Mouse (Mus musculus): Measurements from ENCODE around the gene Mapre3. TPM values are rescaled to one million over a fixed set of nuclear protein-coding genes. Genes with fewer than 3 reads are reported as not detected.
A peak's percentile ranks its signal among the peaks of the same experiment; 100 is the strongest.

Gene Mapre3
- 1.3 and 2.4 TPM in 2 replicates for polyA plus RNA-seq (2011; ENCODE audit: insufficient read depth, insufficient read length, low replicate concordance, missing spikeins)

DNA sequence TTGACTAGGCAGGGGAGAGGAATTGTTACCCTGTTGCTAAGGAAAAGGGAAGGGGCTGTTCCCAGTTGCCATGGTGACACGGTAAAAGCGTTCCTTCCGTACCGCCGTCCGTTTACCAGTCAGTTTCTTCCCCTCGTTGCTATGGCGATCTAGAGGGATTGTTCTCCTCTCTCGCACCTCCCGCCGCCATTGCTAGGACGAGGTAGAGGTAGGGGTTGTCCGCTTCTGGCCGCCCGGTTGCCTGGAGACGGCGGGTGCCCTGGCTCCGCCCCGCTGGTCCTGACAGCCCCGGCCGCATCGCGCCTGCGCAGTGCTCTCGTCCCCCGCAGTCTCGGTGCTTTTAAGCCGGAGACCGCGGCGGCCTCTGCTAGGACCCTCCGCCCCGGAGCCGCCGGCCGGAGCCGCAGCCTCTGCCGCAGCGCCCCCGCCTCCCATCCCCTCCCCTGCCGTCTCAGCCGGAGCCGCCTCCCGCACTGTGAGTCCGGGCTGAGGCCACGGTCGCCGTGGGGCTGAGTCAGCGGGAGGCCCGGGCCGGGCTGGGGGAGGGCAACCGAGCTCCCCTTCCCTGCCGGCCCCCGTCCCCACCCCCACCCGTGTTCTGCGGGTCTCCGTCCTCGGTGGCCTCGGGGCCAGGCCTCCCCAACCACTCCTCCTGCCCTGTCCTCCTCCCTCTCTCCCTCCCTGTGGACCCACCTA, at the start of gene Mapre3:
TSS of gene Mapre3 (plus strand) at position 218 of the 696 bp plus-strand sequence.
- TF ChIP-seq POLR2A (IDR thresholded peaks at IDR 0.05; ENCODE audit: borderline replicate concordance, control insufficient read depth, low read depth, low read length) (no peak), CTCF (IDR thresholded peaks at IDR 0.05; ENCODE audit: control insufficient read depth, insufficient read depth, low read length) (no peak)
- under 1% methylated on average over 58 of the region's 59 CpGs for WGBS
- Histone ChIP-seq H3K27ac (ENCODE audit: control insufficient read depth, insufficient read depth, low read depth, low read length, poor library complexity) (no peak within 1 kb of the TSS), H3K4me1 (ENCODE audit: control insufficient read depth, insufficient read depth, low read length) (no peaks in the 10 kb centered on the region; the same call in 1 of the 2 replicates), H3K4me3 (replicated peaks; ENCODE audit: control insufficient read depth, low read depth, low read length) (peak within 1 kb of the TSS; percentile 91)

DNA sequence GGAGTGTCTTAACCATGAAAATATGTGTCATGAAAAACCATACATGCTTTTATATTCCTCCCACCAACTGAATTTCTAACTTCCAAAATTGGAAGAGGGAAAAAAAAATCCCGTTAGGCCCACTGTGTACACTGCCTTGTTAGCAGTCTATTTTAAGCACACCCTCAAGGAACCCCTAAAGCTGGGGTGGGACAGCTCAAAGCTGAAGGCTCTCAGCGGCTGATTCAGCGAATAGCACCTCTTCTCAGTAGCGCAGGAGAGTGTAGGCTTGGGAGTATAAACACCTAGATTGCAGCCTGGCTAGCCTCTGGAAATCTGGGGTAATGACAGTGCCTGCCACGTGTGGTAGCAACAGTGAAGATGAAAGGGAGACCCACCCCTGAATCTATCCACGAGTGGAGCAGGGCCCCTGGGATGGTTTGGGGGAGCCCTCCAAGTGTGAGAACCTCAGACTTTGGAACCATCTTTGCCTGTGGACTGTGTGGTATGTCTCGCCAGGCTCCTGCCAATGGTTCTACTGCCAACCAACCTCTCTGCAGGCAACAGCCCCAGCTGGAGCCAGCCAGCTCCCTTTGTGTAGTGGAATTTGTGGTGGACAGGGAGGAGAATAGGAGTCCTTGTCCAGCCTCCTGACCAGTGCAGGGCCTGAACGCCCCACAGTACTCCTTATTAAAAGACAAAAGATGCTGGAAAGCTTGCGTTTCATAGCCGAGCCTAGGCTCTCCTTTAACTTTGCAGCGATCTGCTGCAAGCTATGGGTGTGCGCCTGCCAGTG, 48.7 kb upstream of the Mapre3 start:
- Histone ChIP-seq H3K4me3 (replicated peaks; ENCODE audit: control insufficient read depth, low read depth, low read length) (no peak overlapping the region), H3K27ac (ENCODE audit: control insufficient read depth, insufficient read depth, low read depth, low read length, poor library complexity) (no peak overlapping the region), H3K4me1 (ENCODE audit: control insufficient read depth, insufficient read depth, low read length) (no peaks in the 10 kb centered on the region)
- WGBS, result 79% methylated on average over 12 of the region's 12 CpGs
- no peak for TF ChIP-seq CTCF (IDR thresholded peaks at IDR 0.05; ENCODE audit: control insufficient read depth, insufficient read depth, low read length)

DNA sequence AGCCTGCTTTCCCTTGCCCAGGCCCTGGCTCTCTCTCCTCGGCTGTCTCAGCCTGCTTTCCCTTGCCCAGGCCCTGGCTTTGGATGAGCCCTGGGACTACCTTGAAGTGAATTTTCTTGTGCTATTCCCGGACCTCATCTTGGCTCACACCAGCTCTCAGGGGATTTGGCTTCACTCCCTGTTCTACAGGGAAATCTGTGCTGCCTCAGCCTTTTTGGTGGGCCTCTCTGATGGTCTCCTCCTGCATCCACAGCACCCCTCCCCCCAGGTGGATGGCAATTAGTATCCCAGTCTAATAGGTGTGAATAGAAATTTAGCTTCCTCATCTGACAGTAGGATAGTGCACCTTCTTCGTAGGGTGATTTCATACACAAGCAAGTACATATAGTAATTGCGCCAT, 46.4 kb upstream of the Mapre3 start:
- Histone ChIP-seq H3K4me3 (replicated peaks; ENCODE audit: control insufficient read depth, low read depth, low read length) (no peak overlapping the region), H3K27ac (ENCODE audit: control insufficient read depth, insufficient read depth, low read depth, low read length, poor library complexity) (no peak overlapping the region), H3K4me1 (ENCODE audit: control insufficient read depth, insufficient read depth, low read length) (no peaks in the 10 kb centered on the region)
- WGBS, result 77% methylated on average over 4 of the region's 4 CpGs
- no peak for TF ChIP-seq POLR2A (IDR thresholded peaks at IDR 0.05; ENCODE audit: borderline replicate concordance, control insufficient read depth, low read depth, low read length)
- no peak for TF ChIP-seq CTCF (IDR thresholded peaks at IDR 0.05; ENCODE audit: control insufficient read depth, insufficient read depth, low read length)

DNA sequence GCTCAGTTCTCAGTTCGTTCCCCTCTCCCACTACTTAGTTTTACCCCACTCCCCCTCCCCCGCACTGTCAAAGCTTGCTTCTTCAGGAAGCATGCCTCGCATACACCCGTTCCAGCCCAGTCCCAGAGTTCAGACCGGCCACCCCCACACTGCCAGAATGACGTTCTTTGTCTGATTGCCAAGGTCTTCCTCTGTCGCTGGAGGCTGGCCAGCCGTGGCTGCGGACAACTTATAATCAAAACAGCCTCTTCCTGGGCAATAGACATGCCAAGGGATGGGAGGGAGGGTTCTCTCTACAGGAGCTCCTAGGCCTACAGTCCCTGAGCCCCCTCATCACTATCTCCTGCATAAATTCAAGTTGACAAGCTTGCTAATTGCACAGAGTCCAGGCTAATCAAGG, 45.8 kb upstream of the Mapre3 start:
- H3K4me3 ChIP-seq (replicated peaks; ENCODE audit: control insufficient read depth, low read depth, low read length), result no peak overlapping the region
- H3K4me1 ChIP-seq (ENCODE audit: control insufficient read depth, insufficient read depth, low read length), result no peaks in the 10 kb centered on the region
- no peak for TF ChIP-seq POLR2A (IDR thresholded peaks at IDR 0.05; ENCODE audit: borderline replicate concordance, control insufficient read depth, low read depth, low read length)
- no peak for TF ChIP-seq CTCF (IDR thresholded peaks at IDR 0.05; ENCODE audit: control insufficient read depth, insufficient read depth, low read length)
- WGBS, result 37% methylated on average over 9 of the region's 9 CpGs
- no peak overlapping the region for H3K27ac ChIP-seq (ENCODE audit: control insufficient read depth, insufficient read depth, low read depth, low read length, poor library complexity)

DNA sequence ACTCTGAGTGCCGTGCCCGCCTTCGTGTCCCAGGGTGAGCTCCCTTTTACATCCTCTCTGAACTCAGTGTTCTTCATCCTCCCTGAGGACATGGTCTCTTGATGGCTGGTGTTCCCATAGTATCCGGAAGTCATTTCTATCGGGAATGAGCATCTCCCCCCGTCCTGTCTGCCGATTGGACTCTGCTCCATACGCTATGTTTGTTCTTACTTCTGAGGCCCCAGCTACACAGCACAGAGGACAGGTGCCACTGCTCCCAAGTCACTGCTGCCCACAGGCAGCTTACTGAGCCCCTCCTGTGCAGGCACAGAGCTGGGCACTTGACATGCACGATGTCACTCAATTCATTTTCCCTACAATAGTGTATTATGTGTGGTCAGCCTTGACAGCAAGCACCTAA, 45.4 kb upstream of the Mapre3 start:
- TF ChIP-seq POLR2A (IDR thresholded peaks at IDR 0.05; ENCODE audit: borderline replicate concordance, control insufficient read depth, low read depth, low read length), result no peak
- TF ChIP-seq CTCF (IDR thresholded peaks at IDR 0.05; ENCODE audit: control insufficient read depth, insufficient read depth, low read length), result no peak
- H3K4me3 ChIP-seq (replicated peaks; ENCODE audit: control insufficient read depth, low read depth, low read length), result no peak overlapping the region
- H3K27ac ChIP-seq (ENCODE audit: control insufficient read depth, insufficient read depth, low read depth, low read length, poor library complexity), result no peak overlapping the region
- WGBS, result 88% methylated on average over 9 of the region's 9 CpGs
- H3K4me1 ChIP-seq (ENCODE audit: control insufficient read depth, insufficient read depth, low read length), result no peaks in the 10 kb centered on the region

DNA sequence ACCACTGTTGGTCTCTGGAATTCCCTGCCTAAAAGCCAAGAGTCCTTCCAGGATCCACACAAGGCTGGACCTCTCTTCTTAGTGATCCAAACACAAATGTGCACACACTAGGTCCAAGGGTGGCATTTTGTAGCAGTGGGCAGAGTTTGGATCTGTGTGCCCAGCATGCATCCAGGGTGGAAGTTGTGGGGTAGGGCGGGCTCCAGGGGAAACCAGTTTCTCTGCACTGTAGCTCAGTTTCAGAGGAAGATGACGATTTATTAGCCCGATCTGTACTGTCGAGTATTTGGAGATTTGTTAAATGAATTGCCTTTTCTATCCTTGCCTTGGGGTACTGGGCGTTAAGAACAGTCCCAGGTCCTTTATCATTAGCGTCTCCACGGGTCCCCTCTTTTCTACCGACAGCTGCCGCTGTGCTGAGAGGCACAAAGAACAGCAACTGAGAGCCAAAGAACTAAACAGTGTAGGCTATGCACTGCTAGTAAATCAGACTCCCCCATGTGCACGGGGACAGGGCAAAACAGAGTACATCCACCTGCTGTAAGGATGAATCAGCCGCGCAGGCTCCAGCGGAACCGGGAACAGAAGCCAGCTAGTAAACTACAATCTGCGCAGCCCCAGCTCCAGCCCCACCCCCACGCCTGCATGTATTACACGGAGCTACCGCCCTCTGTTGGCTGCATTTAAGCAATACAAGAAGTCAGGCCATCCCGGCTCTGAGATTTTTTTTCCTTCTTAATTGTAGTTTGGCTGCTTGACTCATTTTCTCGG, 39.7 kb upstream of the Mapre3 start:
- no peaks in the 10 kb centered on the region; the same call in 1 of the 2 replicates for H3K4me1 ChIP-seq (ENCODE audit: control insufficient read depth, insufficient read depth, low read length)
- TF ChIP-seq CTCF (IDR thresholded peaks at IDR 0.05; ENCODE audit: control insufficient read depth, insufficient read depth, low read length) (peak; percentile 67), POLR2A (IDR thresholded peaks at IDR 0.05; ENCODE audit: borderline replicate concordance, control insufficient read depth, low read depth, low read length) (no peak)
- 11% methylated on average over 20 of the region's 20 CpGs for WGBS
- H3K27ac ChIP-seq (ENCODE audit: control insufficient read depth, insufficient read depth, low read depth, low read length, poor library complexity), result no peak overlapping the region; the same call in 1 of the 2 replicates
- H3K4me3 ChIP-seq (replicated peaks; ENCODE audit: control insufficient read depth, low read depth, low read length), result peak overlapping the region; percentile 5

DNA sequence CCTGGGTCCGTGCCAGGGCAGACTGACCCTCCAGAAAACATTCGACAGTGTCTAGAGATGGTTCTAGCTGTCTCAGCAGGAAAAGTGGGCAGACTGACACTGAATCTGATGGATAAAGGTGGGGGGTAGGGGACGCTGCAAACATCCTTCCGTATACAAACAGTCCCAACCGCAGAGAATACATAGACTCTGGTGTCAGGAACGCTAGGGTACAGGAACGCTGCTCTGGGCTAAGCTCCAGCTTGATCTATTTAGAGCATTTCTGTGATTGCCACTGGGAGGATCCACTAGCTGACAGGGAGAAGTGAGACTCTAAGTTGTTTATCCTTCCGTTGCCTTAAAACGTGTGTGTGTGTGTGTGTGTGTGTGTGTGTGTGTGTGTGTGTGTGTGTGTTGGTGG, 33.7 kb upstream of the Mapre3 start:
- Histone ChIP-seq H3K27ac (ENCODE audit: control insufficient read depth, insufficient read depth, low read depth, low read length, poor library complexity) (no peak overlapping the region), H3K4me1 (ENCODE audit: control insufficient read depth, insufficient read depth, low read length) (no peaks in the 10 kb centered on the region), H3K4me3 (replicated peaks; ENCODE audit: control insufficient read depth, low read depth, low read length) (no peak overlapping the region)
- no peak for TF ChIP-seq POLR2A (IDR thresholded peaks at IDR 0.05; ENCODE audit: borderline replicate concordance, control insufficient read depth, low read depth, low read length)
- TF ChIP-seq CTCF (IDR thresholded peaks at IDR 0.05; ENCODE audit: control insufficient read depth, insufficient read depth, low read length), result no peak
- WGBS, result 73% methylated on average over 9 of the region's 9 CpGs

DNA sequence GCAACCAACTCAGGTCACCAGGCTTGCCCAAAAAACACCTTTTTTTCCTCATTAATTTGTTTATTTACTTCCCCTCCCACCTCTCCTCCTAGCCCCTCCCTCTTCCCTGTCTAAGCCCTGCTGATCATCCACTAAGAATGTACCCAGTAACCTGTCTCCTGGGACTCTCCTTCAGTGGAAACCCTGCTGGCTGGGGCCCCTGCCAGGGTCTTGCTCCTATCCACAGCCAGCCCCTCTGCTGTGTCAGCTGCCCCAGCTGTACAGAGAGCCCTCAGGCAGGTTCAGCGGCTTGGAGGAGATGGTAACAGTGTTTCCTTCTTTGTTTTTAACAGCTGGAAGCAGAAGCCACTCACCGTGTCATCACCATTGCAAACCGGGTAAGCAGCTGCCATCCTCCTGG, 33.3 kb upstream of the Mapre3 start:
- Histone ChIP-seq H3K4me3 (replicated peaks; ENCODE audit: control insufficient read depth, low read depth, low read length) (no peak overlapping the region), H3K27ac (ENCODE audit: control insufficient read depth, insufficient read depth, low read depth, low read length, poor library complexity) (no peak overlapping the region), H3K4me1 (ENCODE audit: control insufficient read depth, insufficient read depth, low read length) (no peaks in the 10 kb centered on the region)
- WGBS, result 61% methylated on average over 3 of the region's 3 CpGs
- TF ChIP-seq POLR2A (IDR thresholded peaks at IDR 0.05; ENCODE audit: borderline replicate concordance, control insufficient read depth, low read depth, low read length), result no peak
- TF ChIP-seq CTCF (IDR thresholded peaks at IDR 0.05; ENCODE audit: control insufficient read depth, insufficient read depth, low read length), result no peak
